Mouse (Mus musculus) testis, postnatal 10 days (tissue): ENCODE measurements around the gene Olfr374.

Source experiments
- DNase-seq: peaks from one replicate; pipeline ENCODE4 v3.0.0; 2021; ENCODE audit warnings: low spot score

The Olfr374 gene

GRCm38 (mm10) chr8:72135446-72136301 lies 28.8 kb downstream of the Olfr374 start:
- DNase-seq: peak; percentile 67

- peak; percentile 70 for DNase-seq
Observed at GRCm38 (mm10) chr8:72136302-72136978, 29.6 kb downstream of the Olfr374 start.

GRCm38 (mm10) chr8:72137431-72137830 lies 30.6 kb downstream of the Olfr374 start:
- DNase-seq: no peak

- no peak for DNase-seq
Observed at GRCm38 (mm10) chr8:72138456-72138855, 31.6 kb downstream of the Olfr374 start.

GRCm38 (mm10) chr8:72143256-72143824 lies 36.5 kb downstream of the Olfr374 start:
- DNase-seq: no peak

- no peak for DNase-seq
Observed at GRCm38 (mm10) chr8:72144345-72144975, 37.6 kb downstream of the Olfr374 start.

GRCm38 (mm10) chr8:72145511-72145910 lies 38.7 kb downstream of the Olfr374 start:
- no peak for DNase-seq

- no peak for DNase-seq
Observed at GRCm38 (mm10) chr8:72146056-72146455, 39.2 kb downstream of the Olfr374 start.

GRCm38 (mm10) chr8:72146556-72146955 lies 39.7 kb downstream of the Olfr374 start:
- DNase-seq: no peak

- no peak for DNase-seq
Observed at GRCm38 (mm10) chr8:72147266-72147665, 40.4 kb downstream of the Olfr374 start.

GRCm38 (mm10) chr8:72149056-72149455 lies 42.2 kb downstream of the Olfr374 start:
- no peak for DNase-seq

GRCm38 (mm10) chr8:72151418-72152078 lies 44.7 kb downstream of the Olfr374 start:
- no peak for DNase-seq

GRCm38 (mm10) chr8:72153382-72153781 lies 46.5 kb downstream of the Olfr374 start:
- DNase-seq: no peak

- no peak for DNase-seq
Observed at GRCm38 (mm10) chr8:72158096-72158495, 51.3 kb downstream of the Olfr374 start.

GRCm38 (mm10) chr8:72158726-72159125 lies 51.9 kb downstream of the Olfr374 start:
- DNase-seq: no peak

GRCm38 (mm10) chr8:72160007-72160406 lies 53.2 kb downstream of the Olfr374 start:
- DNase-seq: no peak

- peak; percentile 100 for DNase-seq
Observed at GRCm38 (mm10) chr8:72160707-72161697, 54.2 kb downstream of the Olfr374 start, which contains the start of gene Rab8a. Gene Rab8a (plus strand): TSS chr8:72161200.

GRCm38 (mm10) chr8:72162821-72163220 lies 56.0 kb downstream of the Olfr374 start:
- DNase-seq: no peak
